In genomic region chr15:81856030-81856790, GRCm38 (mm10) we compare ENCODE assay signal across 8 mouse cellular contexts. TPM values are rescaled to one million over a fixed set of nuclear protein-coding genes. Genes with fewer than 3 reads are reported as not detected.
DNase-seq lines count a peak whose midpoint lies in the region; ATAC-seq lines count a peak whose summit lies in the region.

No protein-coding gene starts in this region.

- H3K9me3 ChIP-seq in hindbrain, embryonic 16.5 days (ENCODE audit: control insufficient read depth, low read length), result no peaks in the 10 kb centered on the region
- H3K9me3 ChIP-seq in megakaryocyte, embryonic 14.5 days, result no peaks in the 10 kb centered on the region

- peak overlapping the region; percentile 92 for H3K9ac ChIP-seq in hindbrain, embryonic 16.5 days (ENCODE audit: low read depth, low read length)

- DNase-seq in adipocyte (ENCODE audit: low spot score), result peak; percentile 91
- DNase-seq in cerebellum, postnatal 4 days (ENCODE audit: low spot score in 2 of 2), result peak; percentile 56 to 74
- peak; percentile 92 for DNase-seq in gastrocnemius, adult 18-20 months (ENCODE audit: low spot score)
- peak; percentile 79 to 89 for DNase-seq in left cerebral cortex, adult 9 months (ENCODE audit: low spot score in 2 of 2)
- peak; percentile 91 to 94 for DNase-seq in right cerebral cortex, postnatal 10 days (ENCODE audit: low spot score in 2 of 2)
- DNase-seq in urinary bladder, postnatal 36 days (ENCODE audit: low spot score in 2 of 2), result peak; percentile 73 to 79

- no peaks in the 10 kb centered on the region; the same call in 1 of the 2 replicates for H3K36me3 ChIP-seq in hindbrain, embryonic 16.5 days (ENCODE audit: control insufficient read depth, insufficient read depth, low read length)
- H3K36me3 ChIP-seq in megakaryocyte, embryonic 14.5 days (replicated peaks; ENCODE audit: low read length), result peaks cover 37% of the 10 kb centered on the region

- H3K27ac ChIP-seq in hindbrain, embryonic 16.5 days (ENCODE audit: low read depth, low read length), result peak overlapping the region; percentile 95

- peak; percentile 87 for ATAC-seq in hindbrain, embryonic 16.5 days

- H3K4me2 ChIP-seq in hindbrain, embryonic 16.5 days (ENCODE audit: low read length), result peak overlapping the region; percentile 96

- peaks cover 23% of the 10 kb centered on the region for H3K4me1 ChIP-seq in hindbrain, embryonic 16.5 days (ENCODE audit: control insufficient read depth, insufficient read depth, low read depth, low read length)
- H3K4me1 ChIP-seq in megakaryocyte, embryonic 14.5 days, result peaks cover 65% of the 10 kb centered on the region

- peak overlapping the region; percentile 91 for H3K4me3 ChIP-seq in hindbrain, embryonic 16.5 days (ENCODE audit: low read length)
- H3K4me3 ChIP-seq in megakaryocyte, embryonic 14.5 days (replicated peaks), result peak overlapping the region; percentile 100

- WGBS in hindbrain, embryonic 16.5 days, result under 1% methylated on average over 28 of the region's 28 CpGs

- H3K27me3 ChIP-seq in hindbrain, embryonic 16.5 days (replicated peaks; ENCODE audit: control insufficient read depth, insufficient read depth, low read length), result no peaks in the 10 kb centered on the region
- H3K27me3 ChIP-seq in megakaryocyte, embryonic 14.5 days (replicated peaks), result no peaks in the 10 kb centered on the region

RNA-seq across cellular contexts. Expression of gene Tob2, which starts 2.4 kb away (rescaled TPM):
- total RNA-seq in gastrocnemius, adult 18-20 months (2021), result 100 to 1,000 TPM in 1 of 2 experiments, 10 to 100 TPM in 1; 89.1 to 174 TPM
- polyA plus RNA-seq in hindbrain, embryonic 16.5 days (2015; fragmentation: Nextera tagmentation; extraction: Ambion mirVana), result 15.7 and 18.4 TPM in 2 replicates
- polyA plus RNA-seq in megakaryocyte, embryonic 14.5 days (2012; ENCODE audit: insufficient read depth, low replicate concordance), result 16.1 and 26.6 TPM in 2 replicates

RNA-seq across cellular contexts. Expression of gene Phf5a, which starts 15.5 kb away (rescaled TPM):
- 10 to 100 TPM; 35.5 to 35.7 TPM for total RNA-seq in gastrocnemius, adult 18-20 months (2021)
- 118 and 122 TPM in 2 replicates for polyA plus RNA-seq in hindbrain, embryonic 16.5 days (2015; fragmentation: Nextera tagmentation; extraction: Ambion mirVana)
- polyA plus RNA-seq in megakaryocyte, embryonic 14.5 days (2012; ENCODE audit: insufficient read depth, low replicate concordance), result 4.8 and 12.6 TPM in 2 replicates

RNA-seq across cellular contexts. Expression of gene Aco2, which starts 15.9 kb away (rescaled TPM):
- 1,000 to 10,000 TPM; 1,165 to 1,199 TPM for total RNA-seq in gastrocnemius, adult 18-20 months (2021)
- 333 and 346 TPM in 2 replicates for polyA plus RNA-seq in hindbrain, embryonic 16.5 days (2015; fragmentation: Nextera tagmentation; extraction: Ambion mirVana)
- polyA plus RNA-seq in megakaryocyte, embryonic 14.5 days (2012; ENCODE audit: insufficient read depth, low replicate concordance), result 36.5 and 110 TPM in 2 replicates

RNA-seq across cellular contexts. Expression of gene Tef, which starts 54.0 kb away (rescaled TPM):
- total RNA-seq in gastrocnemius, adult 18-20 months (2021), result 100 to 1,000 TPM; 124 to 160 TPM
- 22.9 and 23.1 TPM in 2 replicates for polyA plus RNA-seq in hindbrain, embryonic 16.5 days (2015; fragmentation: Nextera tagmentation; extraction: Ambion mirVana)
- 6.1 and 10.8 TPM in 2 replicates for polyA plus RNA-seq in megakaryocyte, embryonic 14.5 days (2012; ENCODE audit: insufficient read depth, low replicate concordance)

Comparison
In these comparisons a context has a peak if more than half of its experiments do, and no peak if none do; other contexts are left out.
1. Peak in every context shown above with its lines: DNase-seq, ATAC-seq, H3K4me3 ChIP-seq and H3K27ac ChIP-seq.